Mouse (Mus musculus) C2C12 (cell line): ENCODE results near the gene Palm3.

Experiments
- CTCF ChIP-seq: IDR thresholded peaks from one replicate; pipeline ENCODE4 v1.5.1; 2011; ENCODE audit not compliant: control insufficient read depth, insufficient read depth, insufficient read length
- FOSL1 ChIP-seq: IDR thresholded peaks from one replicate; pipeline ENCODE4 v1.8.0; 2011; ENCODE audit warnings: mild to moderate bottlenecking, low read length; ENCODE audit not compliant: poor library complexity, insufficient read depth, severe bottlenecking
- MAX ChIP-seq: IDR thresholded peaks from one replicate; pipeline ENCODE4 v1.6.1; 2011; ENCODE audit warnings: mild to moderate bottlenecking, control low read depth
- MYOD1 ChIP-seq: IDR thresholded peaks from one replicate; pipeline ENCODE4 v1.6.1; 2011; ENCODE audit warnings: low read depth; ENCODE audit not compliant: control insufficient read depth, insufficient read length

DNA sequence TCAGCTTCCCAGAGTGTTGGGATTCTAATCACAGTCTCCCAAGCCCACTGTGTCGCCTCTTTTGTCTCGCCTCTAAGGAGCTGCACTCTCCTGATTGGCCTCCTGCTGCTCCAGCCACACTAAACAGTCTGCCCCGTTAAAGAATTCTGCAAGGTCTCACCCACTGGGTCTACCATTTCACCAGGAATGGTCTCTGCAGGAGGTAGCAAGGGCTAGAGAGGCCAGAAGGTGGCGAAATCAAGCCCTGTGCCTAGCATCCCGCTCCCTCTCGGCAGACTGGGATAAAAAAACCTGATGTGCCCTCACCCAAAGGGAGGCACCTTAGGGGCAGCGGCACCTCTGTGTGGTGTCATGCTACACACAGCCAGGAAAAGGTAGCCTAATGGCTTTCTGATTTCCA is 22.8 kb downstream of the Palm3 start:
- TF ChIP-seq CTCF (no peak), MAX (no peak), FOSL1 (no peak), MYOD1 (no peak)
